24 mouse cellular contexts compared by ENCODE assay signal in genomic region chr8:114779002-114779401, GRCm38 (mm10).
"Had no signal": no experiment of that assay in that cellular context is flagged by ENCODE, and none has a peak within 500 bp of the region (broad histone marks: within the 10 kb centered on the region; RNA-seq: fewer than 3 reads in every experiment).

No protein-coding gene starts in this region.

- H3K9ac ChIP-seq: forebrain, postnatal 0 days; hindbrain, embryonic 12.5 days; hindbrain, embryonic 14.5 days; intestine, embryonic 15.5 days; limb, embryonic 12.5 days had no signal

- H3K4me3 ChIP-seq: heart, adult 2 months; hindbrain, embryonic 10.5 days; hindbrain, embryonic 12.5 days; intestine, embryonic 15.5 days; layer of hippocampus, adult 2 months; left cerebral cortex, adult 2 months; limb, embryonic 10.5 days; limb, embryonic 12.5 days had no signal

- H3K9me3 ChIP-seq: hindbrain, embryonic 10.5 days; hindbrain, embryonic 12.5 days; intestine, embryonic 15.5 days; limb, embryonic 10.5 days; limb, embryonic 12.5 days had no signal

- H3K27ac ChIP-seq: heart, adult 2 months; hindbrain, embryonic 12.5 days; hindbrain, embryonic 14.5 days; intestine, embryonic 15.5 days; layer of hippocampus, adult 2 months; left cerebral cortex, adult 2 months; limb, embryonic 10.5 days; limb, embryonic 12.5 days had no signal

- ATAC-seq: forebrain, postnatal 0 days; hindbrain, embryonic 16.5 days; inflammation-experienced regulatory T-cells, adult 6 months; intestine, embryonic 15.5 days; intestine, postnatal 0 days had no signal

- H3K27me3 ChIP-seq: hindbrain, embryonic 12.5 days; intestine, embryonic 15.5 days had no signal

- H3K36me3 ChIP-seq: hindbrain, embryonic 10.5 days; hindbrain, embryonic 12.5 days; intestine, embryonic 15.5 days; limb, embryonic 10.5 days; limb, embryonic 12.5 days had no signal

- DNase-seq: forebrain, postnatal 0 days; gastrocnemius, postnatal 14 days; gastrocnemius, postnatal 36 days; heart, adult 11 months; heart, adult 2 months; heart, postnatal 10 days; heart, postnatal 4 days; kidney, adult 18-20 months; kidney, adult 8-10 months; kidney, postnatal 10 days; kidney, postnatal 25 days; kidney, postnatal 4 days had no signal

- H3K4me2 ChIP-seq: heart, embryonic 11.5 days; hindbrain, embryonic 12.5 days; hindbrain, embryonic 14.5 days; intestine, embryonic 15.5 days; limb, embryonic 12.5 days had no signal
